In the genomic region with DNA sequence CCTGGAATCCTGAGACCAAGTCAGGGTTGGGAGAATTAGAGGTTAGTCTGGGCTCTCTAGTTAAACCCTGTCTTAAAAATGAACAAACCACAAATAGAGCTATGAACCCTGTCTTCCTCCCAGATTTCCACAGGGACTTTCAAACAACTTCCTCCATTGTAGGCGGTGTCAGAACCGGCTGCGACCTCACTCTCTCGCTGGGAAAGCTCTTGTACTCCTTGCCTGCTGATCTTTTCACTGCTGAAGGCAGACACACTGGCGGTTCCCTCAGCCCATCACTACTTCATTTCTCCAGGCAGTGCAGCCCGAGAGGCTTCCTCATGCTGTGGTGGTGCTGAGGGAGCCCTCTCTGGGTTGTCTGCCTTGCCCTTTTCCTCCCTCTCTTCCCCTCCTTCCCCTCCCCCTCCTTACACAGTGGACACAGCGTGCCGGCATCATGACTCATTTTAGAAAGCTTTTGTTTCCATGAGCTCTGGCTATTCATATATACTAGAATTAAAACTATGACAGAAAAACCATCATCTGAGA, we compare ENCODE assay signal across 9 mouse cellular contexts. TPM values are rescaled to one million over a fixed set of nuclear protein-coding genes. Genes with fewer than 3 reads are reported as not detected.
DNase-seq lines count a peak whose midpoint lies in the region; ATAC-seq and TF ChIP-seq lines count a peak whose summit lies in the region.
"Had no signal": no experiment of that assay in that cellular context is flagged by ENCODE, and none has a peak within 500 bp of the region (broad histone marks: within the 10 kb centered on the region; RNA-seq: fewer than 3 reads in every experiment).

No protein-coding gene starts in this region.

- H3K27me3 ChIP-seq in Patski, result no peaks in the 10 kb centered on the region
- no peaks in the 10 kb centered on the region for H3K27me3 ChIP-seq in embryonic facial prominence, embryonic 15.5 days
- no peaks in the 10 kb centered on the region for H3K27me3 ChIP-seq in stomach, postnatal 0 days (ENCODE audit: control insufficient read depth, insufficient read depth, low read length)

- in situ Hi-C loops in Patski (cut with MboI; ENCODE audit: low pct_unique_long_range_greater_than_20kb), result no loop called here

- peak overlapping the region; percentile 86 for H3K27ac ChIP-seq in embryonic facial prominence, embryonic 15.5 days (replicated peaks)
- peak overlapping the region; percentile 96 for H3K27ac ChIP-seq in stomach, postnatal 0 days (replicated peaks)

- intact Hi-C loops in heart, postnatal 25 days (cut with DNase I), result no loop called here

- peak overlapping the region; percentile 51 for H3K4me2 ChIP-seq in embryonic facial prominence, embryonic 15.5 days (replicated peaks)
- H3K4me2 ChIP-seq in stomach, postnatal 0 days (replicated peaks; ENCODE audit: low read depth), result peak overlapping the region; percentile 46

- TF ChIP-seq EP300 in stomach, postnatal 0 days (optimal IDR thresholded peaks at IDR 0.05), result no peak

- H3K36me3 ChIP-seq in embryonic facial prominence, embryonic 15.5 days, result no peaks in the 10 kb centered on the region
- no peaks in the 10 kb centered on the region for H3K36me3 ChIP-seq in stomach, postnatal 0 days (ENCODE audit: control insufficient read depth, insufficient read depth, low read length)

- peak; percentile 90 for ATAC-seq in Patski
- ATAC-seq in embryonic facial prominence, embryonic 15.5 days (ENCODE audit: insufficient number of reproducible peaks, low FRiP score, low TSS enrichment, low read depth), result peak; percentile 53; the same call in 1 of the 2 replicates
- peak; percentile 21 for ATAC-seq in megakaryocyte progenitor cell, adult 5-6 weeks (replicated peaks; ENCODE audit: poor library complexity)
- peak; percentile 68 for ATAC-seq in stomach, postnatal 0 days (ENCODE audit: low FRiP score, low TSS enrichment)

- H3K4me1 ChIP-seq in embryonic facial prominence, embryonic 15.5 days, result peaks cover 18% of the 10 kb centered on the region; the same call in 1 of the 2 replicates
- 0 out of 2 replicates have a peak, but pooled peaks cover 3% of the 10 kb centered on the region for H3K4me1 ChIP-seq in stomach, postnatal 0 days (replicated peaks; ENCODE audit: control insufficient read depth, insufficient read depth)

- TF ChIP-seq CTCF in Patski (IDR thresholded peaks at IDR 0.05), result no peak
- TF ChIP-seq CTCF in stomach, postnatal 0 days (IDR thresholded peaks at IDR 0.05; ENCODE audit: low read depth), result no peak

- no peaks in the 10 kb centered on the region for H3K9me3 ChIP-seq in embryonic facial prominence, embryonic 15.5 days (replicated peaks)
- no peaks in the 10 kb centered on the region for H3K9me3 ChIP-seq in stomach, postnatal 0 days (ENCODE audit: control insufficient read depth, low read length)

- POLR2A ChIA-PET in Patski (lab: Charles Lee), result interaction anchor here (1.6 kb wide), 1 partner anchor 9 kb away, joined by 4 read pairs; no protein-coding TSS in a partner anchor

- peak overlapping the region; percentile 24 for H3K4me3 ChIP-seq in embryonic facial prominence, embryonic 15.5 days (replicated peaks)
- H3K4me3 ChIP-seq in stomach, postnatal 0 days (ENCODE audit: low read depth, low read length), result peak overlapping the region; percentile 6; the same call in 1 of the 2 replicates

- WGBS in embryonic facial prominence, embryonic 15.5 days, result 3% methylated on average over 8 of the region's 8 CpGs
- WGBS in stomach, postnatal 0 days, result 1% methylated on average over 8 of the region's 8 CpGs

- H3K9ac ChIP-seq in embryonic facial prominence, embryonic 15.5 days, result no peak overlapping the region
- H3K9ac ChIP-seq in stomach, postnatal 0 days (ENCODE audit: low read length), result 0 out of 2 replicates have a peak overlapping the region, but pooled peaks have one; percentile 19

- CTCF ChIA-PET in Patski (lab: Charles Lee), result interaction anchor here (0.8 to 2.0 kb wide), 6 partner anchors 15 to 320 kb away, joined by 3 to 13 read pairs (median 5); no protein-coding TSS in a partner anchor

- DNase-seq in 3134 (ENCODE audit: extremely low read depth, insufficient read length, low spot score) (peak; percentile 65), Patski (ENCODE audit: low read depth, low spot score) (peak; percentile 68)
- peak; percentile 1 for DNase-seq in heart, postnatal 25 days (ENCODE audit: low spot score)
- peak; percentile 46 to 60 for DNase-seq in kidney, postnatal 4 days
- peak; percentile 79 for DNase-seq in stomach, postnatal 0 days (ENCODE audit: low spot score)
- DNase-seq in left cerebral cortex, adult 11 months (ENCODE audit: low spot score), result no peak

RNA-seq across cellular contexts. Expression of a gene that starts 32.8 kb away (rescaled TPM):
- 0.08 TPM for polyA plus RNA-seq in Patski (2021)
- 85.4 and 88.2 TPM in 2 replicates for polyA plus RNA-seq in embryonic facial prominence, embryonic 15.5 days (2015; fragmentation: Nextera tagmentation; extraction: Ambion mirVana)
- total RNA-seq in heart, postnatal 25 days (2021), result under 1 TPM; 0.22 to 0.29 TPM
- total RNA-seq in megakaryocyte progenitor cell, adult 5-6 weeks (2015), result not detected in 2 replicates
- not detected in 2 replicates for total RNA-seq in megakaryocyte progenitor cell, adult 5-6 weeks (2017)
- polyA plus RNA-seq in stomach, postnatal 0 days (2015; fragmentation: Nextera tagmentation; extraction: Ambion mirVana), result 312 and 346 TPM in 2 replicates

RNA-seq across cellular contexts. Expression of a gene that starts 35.9 kb away (rescaled TPM):
- polyA plus RNA-seq in Patski (2021), result 19.7 TPM
- 1.4 TPM in 1 of 2 replicates, not detected in the other for polyA plus RNA-seq in embryonic facial prominence, embryonic 15.5 days (2015; fragmentation: Nextera tagmentation; extraction: Ambion mirVana)
- 1 to 10 TPM; 5.8 to 9.1 TPM for total RNA-seq in heart, postnatal 25 days (2021)
- 5.6 and 5.9 TPM in 2 replicates for total RNA-seq in megakaryocyte progenitor cell, adult 5-6 weeks (2015)
- total RNA-seq in megakaryocyte progenitor cell, adult 5-6 weeks (2017), result 5.4 and 6.0 TPM in 2 replicates
- 0.25 and 0.74 TPM in 2 replicates for polyA plus RNA-seq in stomach, postnatal 0 days (2015; fragmentation: Nextera tagmentation; extraction: Ambion mirVana)
- polyA plus RNA-seq: cerebellum, adult 2 months had no signal

Comparison
In these comparisons a context has a peak if more than half of its experiments do, and no peak if none do; other contexts are left out.
1. ATAC-seq: peak in every context shown above with its lines; median percentile 90 in Patski; 68 in stomach, postnatal 0 days; 53 in embryonic facial prominence, embryonic 15.5 days; 21 in megakaryocyte progenitor cell, adult 5-6 weeks.
2. RNA of a gene that starts 32.8 kb away (polyA plus RNA-seq): 312 to 346 TPM in stomach, postnatal 0 days and 85.4 to 88.2 TPM in embryonic facial prominence, embryonic 15.5 days; 0.08 TPM in Patski (single experiment); every median in the first group is over 10 times any median in the second.